Mouse (Mus musculus): ENCODE results near the gene Eif2ak2. TPM values are rescaled to one million over a fixed set of nuclear protein-coding genes. Genes with fewer than 3 reads are reported as not detected.

Gene Eif2ak2
- polyA plus RNA-seq, 1 experiment = 21.0 TPM

GRCm38 (mm10) chr17:78891020-78891419 lies 8.6 kb upstream of the Eif2ak2 start:
- no peaks in the 10 kb centered on the region for H3K27me3 ChIP-seq (ENCODE audit: control insufficient read depth, insufficient read depth, low read length, poor library complexity, severe bottlenecking)
- H3K27ac ChIP-seq (ENCODE audit: insufficient read depth, low read length) = no peak overlapping the region
- H3K9me3 ChIP-seq (replicated peaks; ENCODE audit: control insufficient read depth, insufficient read depth, low read length, poor library complexity, severe bottlenecking) = no peaks in the 10 kb centered on the region
- H3K36me3 ChIP-seq (ENCODE audit: control insufficient read depth, insufficient read depth, low read length, poor library complexity, severe bottlenecking) = no peaks in the 10 kb centered on the region
- TF ChIP-seq CTCF (IDR thresholded peaks at IDR 0.05; ENCODE audit: low read depth, low read length) = no peak
- no peak for TF ChIP-seq POLR2A (IDR thresholded peaks at IDR 0.05; ENCODE audit: insufficient read depth, low read length)
- no peak for TF ChIP-seq EP300 (IDR thresholded peaks at IDR 0.05; ENCODE audit: insufficient read depth, low read depth, low read length)
- no peaks in the 10 kb centered on the region for H3K4me1 ChIP-seq (ENCODE audit: control insufficient read depth, insufficient read depth, low read length)
- H3K9ac ChIP-seq (ENCODE audit: low read depth, poor library complexity, severe bottlenecking) = no peak overlapping the region
- no peak overlapping the region for H3K4me3 ChIP-seq (ENCODE audit: low read depth, low read length)

- H3K27me3 ChIP-seq (ENCODE audit: control insufficient read depth, insufficient read depth, low read length, poor library complexity, severe bottlenecking) = no peaks in the 10 kb centered on the region
- no peak overlapping the region for H3K27ac ChIP-seq (ENCODE audit: insufficient read depth, low read length)
- TF ChIP-seq POLR2A (IDR thresholded peaks at IDR 0.05; ENCODE audit: insufficient read depth, low read length) = no peak
- TF ChIP-seq EP300 (IDR thresholded peaks at IDR 0.05; ENCODE audit: insufficient read depth, low read depth, low read length) = no peak
- no peak for TF ChIP-seq CTCF (IDR thresholded peaks at IDR 0.05; ENCODE audit: low read depth, low read length)
- H3K9me3 ChIP-seq (replicated peaks; ENCODE audit: control insufficient read depth, insufficient read depth, low read length, poor library complexity, severe bottlenecking) = no peaks in the 10 kb centered on the region
- H3K9ac ChIP-seq (ENCODE audit: low read depth, poor library complexity, severe bottlenecking) = no peak overlapping the region
- H3K36me3 ChIP-seq (ENCODE audit: control insufficient read depth, insufficient read depth, low read length, poor library complexity, severe bottlenecking) = no peaks in the 10 kb centered on the region
- H3K4me3 ChIP-seq (ENCODE audit: low read depth, low read length) = no peak overlapping the region
- no peaks in the 10 kb centered on the region for H3K4me1 ChIP-seq (ENCODE audit: control insufficient read depth, insufficient read depth, low read length)
Observed at GRCm38 (mm10) chr17:78889184-78889583, 6.8 kb upstream of the Eif2ak2 start.

- Histone ChIP-seq H3K27ac (ENCODE audit: insufficient read depth, low read length) (no peak overlapping the region), H3K9ac (ENCODE audit: low read depth, poor library complexity, severe bottlenecking) (no peak overlapping the region), H3K36me3 (ENCODE audit: control insufficient read depth, insufficient read depth, low read length, poor library complexity, severe bottlenecking) (no peaks in the 10 kb centered on the region), H3K27me3 (ENCODE audit: control insufficient read depth, insufficient read depth, low read length, poor library complexity, severe bottlenecking) (no peaks in the 10 kb centered on the region), H3K9me3 (replicated peaks; ENCODE audit: control insufficient read depth, insufficient read depth, low read length, poor library complexity, severe bottlenecking) (no peaks in the 10 kb centered on the region), H3K4me1 (ENCODE audit: control insufficient read depth, insufficient read depth, low read length) (no peaks in the 10 kb centered on the region), H3K4me3 (ENCODE audit: low read depth, low read length) (no peak overlapping the region)
- TF ChIP-seq POLR2A (IDR thresholded peaks at IDR 0.05; ENCODE audit: insufficient read depth, low read length) (no peak), EP300 (IDR thresholded peaks at IDR 0.05; ENCODE audit: insufficient read depth, low read depth, low read length) (no peak), CTCF (IDR thresholded peaks at IDR 0.05; ENCODE audit: low read depth, low read length) (no peak)
Observed at GRCm38 (mm10) chr17:78888554-78888953, 6.2 kb upstream of the Eif2ak2 start.

GRCm38 (mm10) chr17:78885286-78886065 lies 3.1 kb upstream of the Eif2ak2 start:
- peaks cover 2% of the 10 kb centered on the region for H3K4me1 ChIP-seq (ENCODE audit: control insufficient read depth, insufficient read depth, low read length)

GRCm38 (mm10) chr17:78883291-78883690 lies 918 bp upstream of the Eif2ak2 start:
- H3K9me3 ChIP-seq (replicated peaks; ENCODE audit: control insufficient read depth, insufficient read depth, low read length, poor library complexity, severe bottlenecking) = no peaks in the 10 kb centered on the region
- peak overlapping the region; percentile 44 for H3K9ac ChIP-seq (ENCODE audit: low read depth, poor library complexity, severe bottlenecking)
- no peaks in the 10 kb centered on the region for H3K27me3 ChIP-seq (ENCODE audit: control insufficient read depth, insufficient read depth, low read length, poor library complexity, severe bottlenecking)
- H3K27ac ChIP-seq (ENCODE audit: insufficient read depth, low read length) = no peak overlapping the region
- no peak for TF ChIP-seq POLR2A (IDR thresholded peaks at IDR 0.05; ENCODE audit: insufficient read depth, low read length)
- no peak for TF ChIP-seq EP300 (IDR thresholded peaks at IDR 0.05; ENCODE audit: insufficient read depth, low read depth, low read length)
- TF ChIP-seq CTCF (IDR thresholded peaks at IDR 0.05; ENCODE audit: low read depth, low read length) = no peak
- no peaks in the 10 kb centered on the region for H3K36me3 ChIP-seq (ENCODE audit: control insufficient read depth, insufficient read depth, low read length, poor library complexity, severe bottlenecking)
- no peak overlapping the region for H3K4me3 ChIP-seq (ENCODE audit: low read depth, low read length)
- peaks cover 2% of the 10 kb centered on the region for H3K4me1 ChIP-seq (ENCODE audit: control insufficient read depth, insufficient read depth, low read length)

More at GRCm38 (mm10) chr17:78885286-78886065, 3.1 kb upstream of the Eif2ak2 start:
- TF ChIP-seq POLR2A (IDR thresholded peaks at IDR 0.05; ENCODE audit: insufficient read depth, low read length) = no peak
- TF ChIP-seq CTCF (IDR thresholded peaks at IDR 0.05; ENCODE audit: low read depth, low read length) = no peak
- TF ChIP-seq EP300 (IDR thresholded peaks at IDR 0.05; ENCODE audit: insufficient read depth, low read depth, low read length) = no peak
- Histone ChIP-seq H3K36me3 (ENCODE audit: control insufficient read depth, insufficient read depth, low read length, poor library complexity, severe bottlenecking) (no peaks in the 10 kb centered on the region), H3K27me3 (ENCODE audit: control insufficient read depth, insufficient read depth, low read length, poor library complexity, severe bottlenecking) (no peaks in the 10 kb centered on the region), H3K9ac (ENCODE audit: low read depth, poor library complexity, severe bottlenecking) (no peak overlapping the region), H3K4me3 (ENCODE audit: low read depth, low read length) (no peak overlapping the region), H3K27ac (ENCODE audit: insufficient read depth, low read length) (no peak overlapping the region), H3K9me3 (replicated peaks; ENCODE audit: control insufficient read depth, insufficient read depth, low read length, poor library complexity, severe bottlenecking) (no peaks in the 10 kb centered on the region)

GRCm38 (mm10) chr17:78881878-78882304 lies 482 bp downstream of the Eif2ak2 start:
- peak overlapping the region; percentile 79 for H3K4me3 ChIP-seq (ENCODE audit: low read depth, low read length)
- no peaks in the 10 kb centered on the region for H3K36me3 ChIP-seq (ENCODE audit: control insufficient read depth, insufficient read depth, low read length, poor library complexity, severe bottlenecking)
- H3K27ac ChIP-seq (ENCODE audit: insufficient read depth, low read length) = no peak overlapping the region
- H3K9me3 ChIP-seq (replicated peaks; ENCODE audit: control insufficient read depth, insufficient read depth, low read length, poor library complexity, severe bottlenecking) = no peaks in the 10 kb centered on the region
- no peaks in the 10 kb centered on the region for H3K27me3 ChIP-seq (ENCODE audit: control insufficient read depth, insufficient read depth, low read length, poor library complexity, severe bottlenecking)
- H3K4me1 ChIP-seq (ENCODE audit: control insufficient read depth, insufficient read depth, low read length) = peaks cover 2% of the 10 kb centered on the region
- H3K9ac ChIP-seq (ENCODE audit: low read depth, poor library complexity, severe bottlenecking) = peak overlapping the region; percentile 79
- TF ChIP-seq CTCF (IDR thresholded peaks at IDR 0.05; ENCODE audit: low read depth, low read length) = no peak
- no peak for TF ChIP-seq POLR2A (IDR thresholded peaks at IDR 0.05; ENCODE audit: insufficient read depth, low read length)
- no peak for TF ChIP-seq EP300 (IDR thresholded peaks at IDR 0.05; ENCODE audit: insufficient read depth, low read depth, low read length)

Measured in ES-Bruce4 (cell line).